Mouse (Mus musculus) embryonic facial prominence, embryonic 15.5 days (tissue): Measurements from ENCODE around the gene Kcnj2. TPM values are rescaled to one million over a fixed set of nuclear protein-coding genes. Genes with fewer than 3 reads are reported as not detected.

ENCODE experiments used
- ATAC-seq: fragments of 200-750 bp; cut with Nextera tagmentation; 2 replicates; pipeline ENCODE4 v1.8.0; 2017; ENCODE audit warnings: low read depth, moderate TSS enrichment; ENCODE audit not compliant: insufficient number of reproducible peaks, low FRiP score, low TSS enrichment
- H3K27ac ChIP-seq: fragments of 300-500 bp; sonication (generic); replicated peaks from 2 replicates; pipeline ENCODE4 v1.5.1; 2015; ENCODE audit warnings: mild to moderate bottlenecking, inconsistent platforms
- H3K27me3 ChIP-seq: fragments of 300-500 bp; sonication (generic); 2 replicates; pipeline ENCODE4 v1.6.1; 2015; ENCODE audit warnings: inconsistent platforms
- H3K36me3 ChIP-seq: fragments of 300-500 bp; sonication (generic); 2 replicates; pipeline ENCODE4 v1.6.1; 2015; ENCODE audit warnings: mild to moderate bottlenecking, inconsistent platforms
- H3K4me1 ChIP-seq: fragments of 300-500 bp; sonication (generic); 2 replicates; pipeline ENCODE4 v1.6.1; 2015; ENCODE audit warnings: inconsistent platforms
- H3K4me2 ChIP-seq: fragments of 300-500 bp; sonication (generic); replicated peaks from 2 replicates; pipeline ENCODE4 v1.6.1; 2015; ENCODE audit warnings: mild to moderate bottlenecking, inconsistent platforms
- H3K4me3 ChIP-seq: fragments of 300-500 bp; sonication (generic); replicated peaks from 2 replicates; pipeline ENCODE4 v1.5.1; 2015; ENCODE audit warnings: mild to moderate bottlenecking, inconsistent platforms
- H3K9ac ChIP-seq: fragments of 300-500 bp; sonication (generic); 2 replicates; pipeline ENCODE4 v1.6.1; 2015; ENCODE audit warnings: inconsistent platforms
- H3K9me3 ChIP-seq: fragments of 300-500 bp; sonication (generic); replicated peaks from 2 replicates; pipeline ENCODE4 v1.6.1; 2016; ENCODE audit warnings: inconsistent platforms
- WGBS: fragments of 180-500 bp; shearing (Covaris S2); methylation state at CpG from one replicate; pipeline ENCODE4 v1.1.7; 2015; 5-methylcytosine and 5-hydroxymethylcytosine counted together
- polyA plus RNA-seq: library from polyadenylated mRNA; unstranded; fragments of >200 nt; fragmentation: Nextera tagmentation; extraction: Ambion mirVana; gene quantifications from 2 replicates; pipeline ENCODE4 v1.2.1, GENCODE M21; 2015

Kcnj2 gene
- polyA plus RNA-seq = 2.8 and 3.1 TPM in 2 replicates

DNA sequence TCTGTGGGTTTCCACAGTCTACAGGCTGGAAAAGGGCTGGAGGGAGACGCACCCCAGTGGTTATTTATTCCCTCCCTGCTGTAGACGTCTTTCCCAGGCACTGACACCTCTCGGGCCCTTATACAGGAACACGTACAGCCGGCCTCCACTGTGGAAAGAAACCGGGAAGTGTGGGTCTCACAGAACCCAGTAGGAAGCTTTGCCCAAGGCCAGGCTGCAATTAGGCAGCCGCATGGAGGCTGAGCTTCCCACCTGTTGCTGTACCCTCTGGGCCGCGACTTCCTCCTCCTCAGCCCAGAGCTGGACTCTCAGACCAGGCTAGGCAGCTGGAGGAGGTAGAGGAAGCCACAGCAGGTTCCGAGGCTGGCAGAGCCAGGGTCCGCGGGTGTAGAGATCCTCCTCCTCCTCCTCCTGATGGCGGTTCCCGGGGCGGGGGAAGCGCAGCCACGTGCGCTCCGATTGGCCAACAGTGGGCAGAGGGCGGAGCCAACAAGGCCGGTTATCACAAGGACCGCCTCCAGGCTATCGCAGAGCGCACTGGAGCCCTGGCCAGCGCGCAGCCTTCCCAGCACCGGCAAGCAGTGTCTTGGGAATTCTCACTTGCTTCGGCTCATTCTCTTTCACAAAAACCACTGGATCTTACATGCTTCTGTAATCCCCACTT lies at the start of gene Kcnj2:
Kcnj2 (plus strand) TSS at position 530 of the 664 bp plus-strand sequence.
- H3K4me2 ChIP-seq = peak within 1 kb of the TSS; percentile 97
- no peaks in the 10 kb centered on the region for H3K27me3 ChIP-seq
- H3K4me1 ChIP-seq = peaks cover 13% of the 10 kb centered on the region; the same call in 1 of the 2 replicates
- 0% methylated on average over 28 of the region's 28 CpGs for WGBS
- peak within 1 kb of the TSS; percentile 45 for H3K9ac ChIP-seq
- H3K36me3 ChIP-seq = no peaks in the 10 kb centered on the region
- H3K4me3 ChIP-seq = peak within 1 kb of the TSS; percentile 69
- ATAC-seq = peak; percentile 95
- no peaks in the 10 kb centered on the region for H3K9me3 ChIP-seq
- H3K27ac ChIP-seq = peak within 1 kb of the TSS; percentile 76

DNA sequence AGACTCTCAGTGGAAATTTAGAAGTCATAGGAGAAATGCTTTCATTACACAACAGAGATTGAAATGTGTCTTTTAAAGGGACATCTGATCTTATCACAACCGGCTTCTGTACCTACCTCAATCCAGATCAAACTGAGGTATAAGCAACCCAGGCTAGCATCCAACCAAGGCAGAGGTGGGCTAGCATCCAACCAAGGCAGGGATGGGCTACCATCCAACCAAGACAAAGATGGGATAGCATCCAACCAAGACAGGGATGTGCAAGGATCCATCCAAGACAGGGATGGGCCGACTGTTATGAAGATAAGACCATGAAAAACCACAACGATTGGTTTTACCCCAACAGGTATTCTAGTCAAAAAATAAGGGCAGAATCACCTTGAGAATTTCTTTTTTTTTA lies 49.8 kb upstream of the Kcnj2 start:
- Histone ChIP-seq H3K36me3 (no peaks in the 10 kb centered on the region), H3K4me2 (no peak overlapping the region), H3K9me3 (no peaks in the 10 kb centered on the region), H3K27me3 (no peaks in the 10 kb centered on the region), H3K4me3 (no peak overlapping the region), H3K27ac (no peak overlapping the region), H3K9ac (no peak overlapping the region), H3K4me1 (no peaks in the 10 kb centered on the region)
- 83% methylated on average over 3 of the region's 3 CpGs for WGBS
- ATAC-seq = no peak

DNA sequence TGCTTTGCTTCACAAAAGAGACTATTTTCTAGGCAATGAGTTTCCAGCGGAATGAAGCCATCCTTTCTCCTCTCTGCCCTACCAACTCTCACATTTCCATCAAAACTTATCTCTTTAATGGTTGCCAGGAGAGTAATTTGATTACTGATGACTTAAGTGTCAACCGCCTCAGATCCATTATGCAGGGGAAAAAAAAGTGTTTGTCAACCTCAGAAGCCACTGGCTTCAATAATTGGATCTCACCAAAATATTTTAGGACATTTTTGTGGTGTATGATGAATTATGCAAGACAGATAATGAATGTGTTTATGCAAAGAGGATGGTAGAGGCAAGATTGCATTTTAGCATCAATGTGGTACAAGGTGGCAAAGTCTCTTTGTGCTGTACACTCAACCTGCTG lies 45.8 kb upstream of the Kcnj2 start:
- no peak overlapping the region for H3K9ac ChIP-seq
- WGBS = 48% methylated on average over 2 of the region's 2 CpGs
- no peaks in the 10 kb centered on the region for H3K36me3 ChIP-seq
- H3K4me3 ChIP-seq = no peak overlapping the region
- H3K27ac ChIP-seq = no peak overlapping the region
- no peak for ATAC-seq
- no peaks in the 10 kb centered on the region for H3K4me1 ChIP-seq
- no peaks in the 10 kb centered on the region for H3K27me3 ChIP-seq
- H3K4me2 ChIP-seq = no peak overlapping the region
- no peaks in the 10 kb centered on the region for H3K9me3 ChIP-seq

DNA sequence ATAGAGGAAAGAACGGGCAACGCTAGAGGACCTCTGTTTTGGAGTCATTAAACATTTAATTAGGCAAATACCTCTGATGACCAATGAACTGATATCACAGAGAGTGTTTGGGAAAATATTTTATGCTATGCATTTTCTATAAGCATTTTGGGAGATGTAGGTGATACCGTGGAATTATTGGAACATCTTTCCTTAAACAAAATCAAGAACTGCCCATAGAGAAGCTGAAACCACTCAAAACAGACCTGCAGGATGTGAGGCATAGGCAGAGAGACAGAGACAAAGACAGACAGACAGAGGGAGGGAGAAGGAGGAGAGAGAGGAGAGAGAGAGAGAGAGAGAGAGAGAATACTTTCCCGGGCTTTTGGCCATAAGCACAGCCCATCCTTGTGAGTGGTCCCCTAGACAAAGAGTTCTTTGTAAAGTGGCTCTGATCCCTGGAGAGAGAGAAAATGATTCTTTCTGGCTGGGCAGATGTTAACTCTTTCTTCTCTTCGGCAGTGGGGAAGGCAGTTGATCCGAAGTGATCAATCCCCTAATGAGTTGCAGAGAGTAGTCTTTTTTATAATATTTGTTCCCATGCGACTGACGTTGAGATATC lies 43.2 kb upstream of the Kcnj2 start:
- Histone ChIP-seq H3K36me3 (no peaks in the 10 kb centered on the region), H3K27me3 (no peaks in the 10 kb centered on the region), H3K9me3 (no peaks in the 10 kb centered on the region), H3K9ac (no peak overlapping the region), H3K4me2 (no peak overlapping the region), H3K27ac (no peak overlapping the region), H3K4me1 (no peaks in the 10 kb centered on the region), H3K4me3 (no peak overlapping the region)
- WGBS = 37% methylated on average over 8 of the region's 8 CpGs
- ATAC-seq = no peak

DNA sequence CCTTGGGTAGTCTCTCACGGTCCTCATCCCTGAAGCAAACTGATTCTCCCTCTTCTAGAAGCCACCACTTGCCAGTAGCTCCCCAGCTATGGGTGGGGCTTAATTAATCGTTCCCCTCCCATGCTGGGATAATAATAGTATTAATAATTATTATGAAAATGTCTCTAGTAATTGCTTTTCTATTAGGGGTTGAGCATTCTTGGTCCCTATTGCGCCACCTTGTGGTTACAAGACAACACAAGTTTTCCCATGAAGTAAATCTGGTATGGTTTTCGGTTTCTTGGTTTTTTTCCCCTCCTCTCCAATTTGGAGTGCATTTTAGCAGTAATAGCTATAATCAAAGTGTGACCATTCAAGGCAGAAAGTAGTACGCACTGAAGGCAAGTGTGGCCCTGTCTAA lies 23.8 kb upstream of the Kcnj2 start:
- no peak overlapping the region for H3K4me3 ChIP-seq
- no peaks in the 10 kb centered on the region for H3K27me3 ChIP-seq
- no peaks in the 10 kb centered on the region for H3K36me3 ChIP-seq
- no peaks in the 10 kb centered on the region for H3K4me1 ChIP-seq
- H3K9ac ChIP-seq = no peak overlapping the region
- no peak overlapping the region for H3K4me2 ChIP-seq
- H3K27ac ChIP-seq = no peak overlapping the region
- no peaks in the 10 kb centered on the region for H3K9me3 ChIP-seq
- WGBS = 40% methylated on average over 5 of the region's 5 CpGs
- no peak for ATAC-seq

DNA sequence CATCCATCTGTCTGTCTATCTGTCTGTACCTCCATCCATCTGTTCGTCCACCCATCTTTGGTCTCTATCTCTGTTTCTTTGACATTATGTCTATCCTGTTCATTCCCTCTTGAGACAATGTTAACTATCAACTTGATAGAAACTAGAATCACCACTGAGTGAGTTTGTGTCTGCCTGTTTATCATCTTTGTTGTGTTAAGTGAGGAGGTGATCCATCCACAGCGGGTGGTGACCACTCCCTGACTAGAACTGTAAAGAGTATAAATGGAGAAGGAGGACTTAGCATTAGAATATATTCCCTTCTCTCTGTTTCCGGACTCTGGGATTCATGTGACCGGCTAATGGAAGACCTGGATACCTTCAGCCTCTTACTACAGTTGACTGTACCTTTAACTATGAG lies 22.7 kb upstream of the Kcnj2 start:
- Histone ChIP-seq H3K4me1 (no peaks in the 10 kb centered on the region), H3K27me3 (no peaks in the 10 kb centered on the region), H3K4me3 (no peak overlapping the region), H3K27ac (no peak overlapping the region), H3K4me2 (no peak overlapping the region), H3K9me3 (no peaks in the 10 kb centered on the region), H3K9ac (no peak overlapping the region), H3K36me3 (no peaks in the 10 kb centered on the region)
- no peak for ATAC-seq
- WGBS = 87% methylated on average over 4 of the region's 4 CpGs

DNA sequence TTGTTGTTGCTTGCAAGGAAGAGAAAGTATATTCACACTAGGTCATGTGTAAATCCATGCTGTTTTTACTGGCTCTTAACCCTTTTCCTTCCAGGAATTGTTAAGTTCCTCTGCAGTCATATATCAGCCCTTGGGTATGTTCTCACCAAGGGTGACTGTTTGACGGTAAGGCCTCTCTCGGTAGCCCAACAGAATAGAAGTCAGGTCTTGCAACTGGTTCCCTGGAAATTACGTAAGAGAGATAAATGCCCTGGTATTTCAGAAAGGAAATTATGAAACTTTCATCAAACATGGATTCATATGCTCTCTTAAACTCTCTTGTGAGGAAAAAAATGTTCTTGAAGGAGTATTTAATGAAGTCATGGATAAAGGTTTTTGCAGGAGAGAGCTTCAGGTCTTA lies 11.7 kb upstream of the Kcnj2 start:
- ATAC-seq = no peak
- no peak overlapping the region for H3K27ac ChIP-seq
- no peaks in the 10 kb centered on the region for H3K36me3 ChIP-seq
- H3K4me3 ChIP-seq = no peak overlapping the region
- 77% methylated on average over 3 of the region's 3 CpGs for WGBS
- H3K9ac ChIP-seq = no peak overlapping the region
- H3K4me2 ChIP-seq = no peak overlapping the region
- no peaks in the 10 kb centered on the region for H3K4me1 ChIP-seq
- no peaks in the 10 kb centered on the region for H3K9me3 ChIP-seq
- H3K27me3 ChIP-seq = no peaks in the 10 kb centered on the region

DNA sequence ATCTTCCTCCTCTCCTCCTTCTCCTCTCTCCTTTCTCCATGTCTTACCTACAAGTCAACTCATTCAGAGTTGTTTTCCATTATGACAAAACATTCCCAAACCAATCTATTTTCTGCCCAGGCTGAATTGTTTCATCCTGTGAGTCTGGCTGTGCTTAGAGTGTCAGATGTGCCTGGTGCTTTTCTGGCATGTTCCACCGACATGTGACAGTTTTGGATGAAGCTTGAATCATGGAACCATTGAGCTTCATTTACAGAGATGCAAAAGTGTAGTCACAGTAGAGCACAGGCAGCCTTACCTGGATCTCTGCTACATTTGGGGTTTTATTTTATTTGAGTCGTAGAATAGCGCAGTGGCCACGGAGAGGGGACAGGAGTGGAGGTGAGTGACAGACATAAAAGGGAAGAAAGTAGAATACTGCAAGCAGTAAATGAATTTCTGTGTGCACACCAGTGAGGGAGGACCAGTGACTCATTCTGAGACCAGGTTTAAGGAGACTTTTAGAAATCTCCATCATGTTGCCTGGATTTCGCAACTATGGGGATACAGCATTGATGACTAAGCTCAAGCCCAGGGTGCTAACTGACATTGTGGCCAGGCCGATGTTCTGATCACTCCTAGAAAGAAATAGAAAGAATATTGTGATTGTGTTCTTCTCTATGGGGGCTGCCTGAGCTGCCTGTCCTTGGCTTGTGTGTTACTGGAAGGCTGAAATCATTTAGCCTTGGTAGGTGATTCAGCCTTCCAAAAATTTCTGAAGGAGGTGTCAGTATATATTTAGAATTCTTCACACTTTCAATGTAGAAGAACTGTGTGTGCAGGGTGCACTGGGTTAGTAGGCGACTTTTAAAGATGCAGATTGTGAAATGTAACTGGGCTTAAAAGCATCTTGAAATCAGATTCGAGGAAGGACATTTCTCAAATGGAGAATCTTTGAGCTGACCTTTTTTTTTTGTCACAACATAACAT lies 10.8 kb upstream of the Kcnj2 start:
- ATAC-seq = no peak
- Histone ChIP-seq H3K9me3 (no peaks in the 10 kb centered on the region), H3K4me3 (no peak overlapping the region), H3K27me3 (no peaks in the 10 kb centered on the region), H3K4me1 (no peaks in the 10 kb centered on the region), H3K9ac (no peak overlapping the region), H3K4me2 (no peak overlapping the region), H3K27ac (no peak overlapping the region), H3K36me3 (no peaks in the 10 kb centered on the region)
- WGBS = 84% methylated on average over 8 of the region's 8 CpGs

DNA sequence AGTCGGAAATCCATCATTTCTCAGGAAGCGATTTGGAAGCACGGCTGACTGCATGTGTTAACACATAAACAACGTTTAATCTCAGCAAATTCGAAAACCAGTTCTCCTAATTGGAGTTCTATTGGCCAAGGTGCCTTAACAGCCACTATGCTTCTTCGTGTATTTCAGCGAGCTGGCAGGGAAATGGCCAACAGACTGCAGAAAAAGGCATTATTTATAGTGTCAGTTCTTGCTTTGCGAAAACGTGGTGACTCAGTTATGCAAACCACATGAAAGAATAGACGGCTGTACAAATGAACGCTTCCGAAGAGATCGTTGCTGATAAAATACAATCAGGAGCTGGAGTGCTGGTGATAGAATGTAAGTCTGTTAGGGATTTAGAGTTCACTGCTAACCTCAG lies 9.9 kb upstream of the Kcnj2 start:
- Histone ChIP-seq H3K9ac (no peak overlapping the region), H3K36me3 (no peaks in the 10 kb centered on the region), H3K27ac (no peak overlapping the region), H3K4me3 (no peak overlapping the region), H3K4me1 (no peaks in the 10 kb centered on the region), H3K9me3 (no peaks in the 10 kb centered on the region), H3K27me3 (no peaks in the 10 kb centered on the region), H3K4me2 (no peak overlapping the region)
- WGBS = 52% methylated on average over 13 of the region's 13 CpGs
- ATAC-seq = no peak

DNA sequence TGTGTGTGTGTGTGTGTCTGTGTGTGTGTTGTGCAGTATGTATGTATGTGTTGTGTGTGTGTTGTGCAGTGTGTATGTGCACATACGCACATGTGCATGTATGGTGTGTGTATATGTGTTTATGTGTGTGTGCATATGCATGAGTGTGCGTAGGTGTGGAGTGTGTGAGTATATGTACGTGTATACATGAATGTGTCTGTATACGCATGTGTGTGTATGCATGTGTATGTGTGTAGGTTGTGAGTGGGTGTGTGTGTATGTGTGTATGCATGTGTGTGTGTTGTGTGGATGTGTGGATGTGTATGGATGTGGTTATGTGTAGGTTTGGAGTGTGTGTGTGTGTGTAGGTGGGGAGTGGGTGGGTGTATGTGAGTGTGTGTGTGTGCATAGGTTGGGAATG lies 8.5 kb upstream of the Kcnj2 start:
- H3K9me3 ChIP-seq = no peaks in the 10 kb centered on the region
- no peak overlapping the region for H3K4me3 ChIP-seq
- H3K9ac ChIP-seq = no peak overlapping the region
- WGBS = 96% methylated on average over 4 of the region's 4 CpGs
- no peak overlapping the region for H3K27ac ChIP-seq
- ATAC-seq = no peak
- no peaks in the 10 kb centered on the region for H3K36me3 ChIP-seq
- H3K27me3 ChIP-seq = no peaks in the 10 kb centered on the region
- no peaks in the 10 kb centered on the region for H3K4me1 ChIP-seq
- H3K4me2 ChIP-seq = no peak overlapping the region

DNA sequence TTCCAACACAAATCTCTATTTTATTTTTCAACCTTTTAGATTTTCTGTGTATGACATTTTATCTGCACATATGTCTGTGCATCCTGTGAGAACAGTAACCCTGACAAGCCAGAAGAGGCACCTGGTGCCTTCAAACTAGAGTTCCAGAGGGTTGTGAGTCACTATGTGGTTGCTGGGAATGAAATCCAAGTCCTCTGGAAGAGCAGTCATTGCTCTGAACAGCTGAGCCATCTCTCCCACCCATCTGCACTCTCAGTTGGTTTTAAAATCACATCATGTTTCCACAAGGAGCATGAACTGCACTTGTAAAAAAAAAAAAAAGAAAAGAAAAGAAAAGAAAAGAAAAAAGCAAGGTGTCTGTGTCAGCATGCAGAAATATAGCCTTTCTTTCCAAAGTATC lies 6.5 kb upstream of the Kcnj2 start:
- no peak for ATAC-seq
- Histone ChIP-seq H3K36me3 (no peaks in the 10 kb centered on the region), H3K9ac (no peak overlapping the region), H3K4me3 (no peak overlapping the region), H3K27me3 (no peaks in the 10 kb centered on the region), H3K27ac (no peak overlapping the region), H3K9me3 (no peaks in the 10 kb centered on the region), H3K4me1 (no peaks in the 10 kb centered on the region), H3K4me2 (no peak overlapping the region)
